Mouse (Mus musculus): ENCODE measurements around the gene Pik3ap1.

DNA sequence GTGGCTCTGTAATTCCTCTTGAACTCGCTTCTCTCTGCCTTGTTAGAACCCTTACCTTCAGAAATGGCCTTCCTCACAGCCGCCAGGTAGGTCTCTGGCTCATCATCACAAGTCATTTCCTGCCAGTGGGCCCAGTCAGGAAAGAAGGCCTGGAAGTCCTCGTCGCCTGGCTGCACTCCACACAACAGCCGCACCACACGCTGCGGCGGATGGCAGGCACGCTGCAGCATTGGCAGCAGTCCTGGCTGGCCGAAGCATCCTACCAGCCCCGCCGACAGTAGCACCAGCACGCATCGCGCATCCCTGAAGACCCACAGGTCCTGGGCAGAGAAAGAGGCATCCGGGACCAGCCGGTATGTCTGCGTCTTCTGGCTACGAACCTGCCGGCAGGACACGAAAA, 9.1 kb downstream of the Pik3ap1 start:
- no peak for TF ChIP-seq POLR2A (IDR thresholded peaks at IDR 0.05; ENCODE audit: low read depth, low read length)
- TF ChIP-seq CTCF (IDR thresholded peaks at IDR 0.05; ENCODE audit: borderline replicate concordance, insufficient read depth, low read length) = no peak
